Mouse (Mus musculus) cortical plate, adult 2 months (tissue): ENCODE results near the gene Amotl2.

ENCODE experiments used
- CTCF ChIP-seq: fragments of 200-500 bp; IDR thresholded peaks from 2 replicates; pipeline ENCODE4 v1.5.1; 2011; ENCODE audit warnings: mild to moderate bottlenecking, control low read depth, low read length; ENCODE audit not compliant: insufficient read depth; ENCODE audit errors: extremely low read depth
- POLR2A ChIP-seq: fragments of 200-500 bp; IDR thresholded peaks from 2 replicates; pipeline ENCODE4 v1.6.1; 2011; ENCODE audit warnings: mild to moderate bottlenecking, low read length, control low read depth; ENCODE audit not compliant: insufficient read depth; ENCODE audit errors: extremely low read depth

DNA sequence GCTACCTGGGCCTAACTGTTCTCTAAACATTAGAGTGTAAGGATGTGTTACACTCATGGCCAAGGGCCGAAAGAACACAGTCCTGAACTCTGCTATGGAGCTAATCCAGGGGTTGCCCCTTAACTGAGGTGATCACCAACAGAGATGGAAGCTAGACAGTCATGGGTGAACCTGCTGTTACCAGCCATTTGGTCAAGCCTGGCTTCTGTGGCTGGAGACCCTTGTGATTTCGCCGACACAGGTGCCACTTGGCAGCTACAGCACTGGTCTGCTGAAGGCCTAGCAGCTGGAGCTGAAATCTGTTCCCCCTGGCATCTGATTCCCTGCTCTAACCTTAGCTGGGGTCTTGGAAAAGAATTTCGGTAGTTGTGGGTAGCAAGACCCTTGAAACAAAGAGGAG is 6.3 kb downstream of the Amotl2 start:
- no peak for TF ChIP-seq POLR2A
- TF ChIP-seq CTCF, result no peak
